Mouse (Mus musculus) mesoderm, embryonic 11.5 days (tissue): ENCODE data around the gene Sdf2.

Experiments used
- DNase-seq: peaks from one replicate; pipeline ENCODE4 v3.0.0-alpha.2; 2012; ENCODE audit warnings: low read depth, low spot score

Sdf2 gene

DNA sequence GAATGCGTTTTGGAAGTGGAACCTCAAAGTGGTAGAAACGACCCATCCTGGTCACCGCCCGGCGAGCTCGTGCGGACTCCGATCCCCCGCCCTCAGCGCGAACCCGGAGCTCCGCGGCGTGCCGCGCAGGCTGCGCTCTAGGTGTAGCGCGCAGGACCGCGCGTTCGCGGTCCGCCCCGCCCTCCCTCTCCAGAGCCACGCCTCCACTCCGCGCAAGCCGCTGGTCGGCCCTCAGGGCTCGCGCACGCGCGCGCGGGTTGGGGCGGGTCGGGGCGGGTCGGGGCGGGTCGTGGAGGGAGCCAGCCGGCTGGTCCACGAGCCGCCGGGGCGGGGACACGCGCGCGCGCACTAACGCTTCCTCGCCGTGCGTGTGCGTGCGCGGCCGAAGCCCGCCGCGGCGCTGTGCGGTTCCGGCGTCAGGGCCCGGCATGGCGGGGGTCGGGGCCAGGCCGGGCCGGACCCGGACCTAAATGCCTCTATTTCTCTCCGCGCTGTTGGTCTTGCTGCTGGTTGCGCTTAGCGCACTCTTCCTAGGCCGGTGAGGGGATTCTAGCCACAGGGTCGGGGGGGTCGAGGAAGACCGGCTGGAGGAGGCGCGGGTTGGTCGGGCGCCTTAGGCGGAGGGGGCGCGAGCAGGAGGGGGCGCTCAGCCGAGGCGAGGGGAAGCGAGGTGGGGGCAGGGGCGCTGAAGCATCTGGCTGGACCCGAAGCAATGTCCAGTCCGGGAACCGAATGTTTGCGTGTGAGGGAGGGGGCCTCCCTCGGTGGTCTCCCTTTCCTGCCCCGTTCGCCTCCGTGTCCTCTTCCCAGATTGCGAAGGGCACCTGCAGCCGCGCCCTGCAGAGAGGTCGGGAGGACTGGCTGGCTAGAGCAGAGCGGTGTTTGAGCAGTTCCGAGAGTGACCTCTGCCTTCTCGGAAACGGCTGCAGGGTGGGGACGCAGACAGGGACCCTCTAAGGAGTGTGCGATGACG, 16.1 kb downstream of the Sdf2 start, which contains the start of gene 2610507B11Rik:
Gene 2610507B11Rik, plus strand, starts transcription at position 373 of the 973 bp plus-strand sequence.
- DNase-seq = peak; percentile 97

DNA sequence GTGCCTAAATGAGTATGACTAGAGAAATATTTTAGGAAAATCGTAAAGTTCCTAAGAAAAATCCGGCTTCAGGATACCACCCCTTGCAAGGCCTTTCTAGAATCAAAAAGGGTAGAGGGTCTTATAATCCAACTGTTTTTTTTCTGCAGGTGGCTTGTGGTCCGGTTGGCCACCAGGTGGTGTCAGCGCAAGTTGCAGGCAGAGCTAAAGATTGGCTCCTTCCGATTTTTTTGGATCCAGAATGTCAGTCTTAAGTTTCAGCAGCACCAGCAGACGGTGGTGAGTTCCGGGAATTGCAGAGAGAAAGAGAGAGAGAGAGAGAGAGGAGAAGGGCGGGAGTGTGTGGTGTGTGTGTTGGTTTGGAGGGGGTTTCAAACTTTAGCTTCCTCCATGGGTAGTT, 17.0 kb downstream of the Sdf2 start:
- DNase-seq = peak; percentile 82

DNA sequence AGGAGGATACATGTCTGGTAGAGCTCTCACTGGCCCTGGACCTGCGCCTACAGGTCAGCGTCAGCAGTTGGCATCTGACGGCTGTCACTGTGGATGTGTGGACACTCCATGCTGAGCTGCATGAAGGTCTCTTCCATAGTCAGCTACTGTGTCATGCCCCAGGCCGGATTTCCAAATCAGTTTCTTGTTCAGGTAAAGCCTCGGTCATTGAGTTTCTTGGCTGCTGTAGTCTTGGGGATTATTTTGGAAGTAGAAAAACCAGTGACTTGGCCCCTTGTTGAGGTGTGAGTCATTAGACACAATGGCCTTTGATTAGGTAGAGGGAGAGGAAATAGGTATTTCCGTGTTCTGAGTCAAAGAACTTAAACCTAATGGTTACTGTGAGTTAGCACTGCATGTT, 20.0 kb downstream of the Sdf2 start:
- DNase-seq = no peak

DNA sequence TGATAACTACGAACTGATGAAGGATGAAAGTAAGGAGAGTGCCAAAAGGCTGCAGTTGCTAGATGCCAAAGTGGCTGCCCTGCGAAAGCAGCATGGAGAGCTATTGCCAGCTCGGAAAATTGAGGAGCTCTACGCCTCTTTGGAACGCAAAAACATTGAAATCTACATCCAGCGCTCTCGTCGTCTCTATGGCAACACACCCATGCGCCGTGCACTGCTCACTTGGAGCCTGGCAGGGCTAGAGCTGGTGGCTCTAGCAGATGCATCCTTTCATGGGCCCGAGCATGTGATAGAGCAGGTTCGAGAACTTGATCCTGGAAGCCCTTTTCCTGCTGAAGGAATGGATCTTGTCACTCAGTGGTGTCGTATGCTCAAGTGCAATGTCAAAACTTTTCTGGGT, 26.4 kb downstream of the Sdf2 start:
- DNase-seq = no peak

DNA sequence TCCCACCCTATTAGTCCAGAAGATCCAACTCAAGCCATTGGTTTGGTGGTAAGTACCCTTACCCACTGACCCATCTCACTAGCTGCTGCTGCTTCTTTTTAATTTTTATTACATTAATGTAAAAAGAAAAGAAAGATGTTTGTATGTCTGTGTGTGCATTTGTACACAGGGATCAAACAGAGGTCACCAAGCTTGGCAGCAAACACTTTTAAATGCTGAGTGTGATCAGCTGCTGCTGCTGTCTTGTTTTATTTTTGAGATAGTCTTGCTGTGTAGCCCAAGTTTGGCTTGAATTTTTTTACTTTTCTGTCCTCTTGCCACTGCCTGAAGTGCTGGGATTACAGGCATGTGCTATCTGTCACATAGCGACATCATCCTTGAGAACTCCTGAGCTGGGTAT, 30.1 kb downstream of the Sdf2 start:
- no peak for DNase-seq

DNA sequence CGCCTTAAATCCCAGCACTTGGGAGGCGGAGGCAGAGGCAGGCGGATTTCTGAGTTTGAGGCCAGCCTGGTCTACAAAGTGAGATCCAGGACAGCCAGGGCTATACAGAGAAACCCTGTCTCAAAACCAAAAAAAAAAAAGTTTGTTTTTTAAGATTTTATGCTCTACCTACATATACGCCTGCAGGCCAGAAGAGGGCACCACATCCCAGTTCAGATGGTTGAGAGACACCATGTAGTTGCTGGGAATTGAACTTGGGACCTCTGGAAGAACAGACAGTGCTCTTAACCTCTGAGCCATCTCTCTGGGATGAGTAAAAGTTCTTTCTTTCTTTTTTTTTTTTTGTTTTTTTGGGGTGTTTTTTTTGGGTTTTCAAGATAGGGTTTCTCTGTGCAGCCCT, 30.6 kb downstream of the Sdf2 start:
- DNase-seq = peak; percentile 15

DNA sequence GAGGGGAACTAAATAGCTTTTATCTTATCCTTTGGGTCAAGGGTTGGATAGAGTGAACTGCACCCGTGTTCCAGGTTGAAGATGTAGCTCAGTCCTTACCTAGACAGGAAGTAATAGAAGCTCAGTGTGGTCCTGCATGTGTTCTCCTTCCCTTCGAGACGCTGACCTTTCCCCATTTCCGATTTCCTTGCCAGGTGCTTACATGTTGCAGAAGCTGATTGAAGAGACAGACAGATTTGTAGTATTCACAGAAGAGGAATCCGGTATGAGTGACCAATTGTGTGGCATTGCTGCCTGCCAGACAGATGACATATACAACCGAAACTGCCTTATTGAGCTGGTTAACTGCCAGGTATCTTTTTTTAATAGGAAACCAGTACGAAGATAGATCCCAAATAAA, 33.3 kb downstream of the Sdf2 start:
- DNase-seq = no peak

DNA sequence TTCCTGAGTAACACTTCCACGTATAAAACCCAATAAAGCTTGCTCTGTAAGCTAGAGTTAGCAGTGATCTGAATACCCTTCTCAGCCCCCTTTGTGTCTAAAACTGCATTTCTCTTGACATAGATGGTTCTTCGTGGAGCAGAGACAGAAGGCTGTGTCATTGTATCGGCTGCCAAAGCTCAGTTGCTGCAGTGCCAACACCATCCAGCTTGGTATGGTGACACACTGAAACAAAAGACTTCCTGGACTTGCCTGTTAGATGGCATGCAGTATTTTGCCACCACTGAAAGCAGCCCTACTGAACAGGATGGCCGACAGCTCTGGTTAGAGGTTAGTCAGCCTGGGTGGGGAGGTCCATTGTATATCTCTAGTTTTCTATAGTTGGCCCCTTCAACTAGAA, 34.0 kb downstream of the Sdf2 start:
- no peak for DNase-seq

DNA sequence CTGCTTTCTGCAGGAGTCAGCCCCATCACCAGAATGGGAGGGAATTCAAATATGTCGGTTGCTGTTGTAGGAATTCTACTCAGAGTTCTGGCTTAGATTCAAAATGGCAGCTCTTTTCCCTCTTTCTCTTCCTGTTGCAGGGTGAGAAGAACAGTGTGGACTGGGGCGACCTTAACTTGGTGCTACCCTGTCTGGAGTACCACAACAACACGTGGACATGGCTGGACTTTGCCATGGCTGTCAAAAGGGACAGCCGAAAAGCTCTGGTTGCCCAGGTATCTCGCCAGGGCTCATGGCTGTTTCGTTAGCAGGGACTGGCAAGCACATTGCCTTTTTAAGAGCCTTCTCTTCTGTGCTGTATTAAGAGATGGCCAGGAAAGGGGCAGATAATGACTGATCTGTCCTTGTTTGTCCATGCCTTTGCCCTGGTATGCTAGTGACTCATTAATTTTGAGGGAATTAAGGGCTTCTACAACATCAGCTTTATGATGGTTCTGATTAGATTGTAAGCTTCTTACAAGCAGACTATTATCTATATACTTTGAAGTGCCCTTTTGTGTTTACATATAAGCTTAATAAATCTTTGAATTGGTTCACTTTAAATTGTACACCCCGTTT, 43.7 kb downstream of the Sdf2 start:
- no peak for DNase-seq

DNA sequence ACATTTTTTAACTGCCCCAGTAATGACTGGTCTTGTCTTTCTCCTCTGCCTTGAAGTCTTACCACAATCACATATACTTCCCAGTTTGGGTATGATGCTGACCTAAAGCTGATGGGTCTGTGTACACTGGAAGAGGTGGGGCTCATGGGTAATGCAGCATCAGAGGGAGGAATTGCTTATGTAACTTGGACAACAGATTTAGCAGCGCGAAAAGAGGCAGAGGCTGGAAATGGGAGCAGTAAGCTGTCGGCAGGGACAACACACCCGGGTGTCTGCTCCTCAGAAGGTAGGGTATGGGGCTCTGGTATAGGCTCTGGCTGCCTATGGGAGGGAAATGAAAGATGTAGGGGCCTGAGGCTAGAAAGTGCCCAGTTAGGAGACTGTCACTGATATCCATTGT, 45.1 kb downstream of the Sdf2 start, which contains the start of gene BC030499:
Gene BC030499, plus strand, starts transcription at position 188 of the 400 bp plus-strand sequence.
- no peak for DNase-seq

DNA sequence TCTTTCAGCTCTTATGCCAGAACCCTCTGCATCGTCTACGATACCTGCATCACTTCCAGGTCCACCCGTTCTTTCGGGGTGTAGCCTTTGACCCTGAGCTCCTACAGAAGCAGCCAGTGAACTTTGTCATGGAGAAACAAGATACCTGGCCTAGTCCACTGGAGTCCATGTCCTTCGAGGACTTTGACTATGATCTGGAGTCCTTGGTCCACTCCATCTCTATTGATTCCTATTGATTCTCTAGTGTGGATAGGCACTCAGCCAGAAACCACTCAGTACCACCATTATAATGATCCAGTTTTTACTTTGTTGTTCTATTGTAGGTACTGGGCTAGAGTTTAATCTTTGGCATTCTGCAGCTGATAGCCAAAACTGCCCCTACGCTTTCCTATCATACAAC, 49.0 kb downstream of the Sdf2 start:
- no peak for DNase-seq

DNA sequence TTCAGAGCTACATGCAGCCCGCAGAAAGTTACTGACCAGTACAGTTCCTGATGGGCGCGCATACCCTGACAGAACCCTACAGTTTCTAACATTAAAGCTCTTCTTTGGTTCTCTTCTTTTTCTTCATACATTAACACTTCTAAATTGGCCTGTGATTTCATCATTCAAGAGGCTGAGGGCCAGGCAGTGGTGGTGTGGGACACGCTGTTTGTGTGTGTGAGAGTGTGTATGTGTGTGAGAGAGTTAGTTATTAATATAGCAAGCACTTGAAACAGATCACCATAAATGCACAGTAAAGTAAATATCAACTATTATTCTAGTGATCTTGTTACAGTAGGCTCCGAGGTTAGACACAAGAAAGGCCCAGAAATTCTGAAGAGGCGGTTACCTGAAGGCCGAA, 55.4 kb downstream of the Sdf2 start:
- no peak for DNase-seq

DNA sequence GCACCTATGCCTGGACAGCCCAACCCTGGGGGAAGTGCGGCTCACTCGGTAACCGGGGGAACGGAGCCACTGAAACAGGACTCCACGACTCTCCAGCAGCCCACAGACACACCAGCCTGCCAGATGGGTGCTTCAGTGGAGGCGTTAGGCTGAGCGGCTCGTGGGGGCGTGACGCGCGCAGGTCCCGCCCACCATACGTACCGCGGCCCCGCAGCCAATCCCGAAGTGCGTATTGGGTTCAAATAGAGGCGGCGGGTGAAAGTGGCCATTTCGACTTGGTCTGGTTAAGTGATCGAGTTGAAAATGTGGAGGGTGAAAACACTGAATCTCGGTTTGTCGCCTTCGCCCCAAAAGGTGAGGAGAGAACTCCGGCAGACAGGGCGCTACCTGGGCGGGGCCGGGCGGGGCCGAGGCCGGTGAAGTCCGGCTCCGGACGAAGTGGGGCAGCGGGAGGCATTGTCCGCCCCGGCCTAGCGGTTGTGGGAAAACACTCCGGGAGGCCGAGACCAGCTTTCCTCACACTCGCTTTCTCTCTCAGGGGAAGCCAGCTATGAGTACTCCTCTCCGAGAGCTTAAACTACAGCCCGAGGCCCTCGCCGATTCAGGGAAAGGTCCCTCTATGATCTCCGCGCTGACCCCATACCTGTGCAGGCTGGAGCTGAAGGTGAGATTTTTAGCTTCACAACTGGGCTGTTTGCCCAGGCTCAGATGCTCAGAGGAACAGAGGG, 56.0 kb downstream of the Sdf2 start, which contains the start of gene Spag5:
Gene Spag5, plus strand, starts transcription at position 173 of the 728 bp plus-strand sequence.
- DNase-seq = peak; percentile 91
